Mouse (Mus musculus) liver, embryonic 11.5 days (tissue): ENCODE measurements around the gene R3hdml. TPM values are rescaled to one million over a fixed set of nuclear protein-coding genes. Genes with fewer than 3 reads are reported as not detected.
A peak's percentile ranks its signal among the peaks of the same experiment; 100 is the strongest.

Experiments
- ATAC-seq: fragments of 200-750 bp; cut with Nextera tagmentation; replicated peaks from 2 replicates; pipeline ENCODE4 v1.8.0; 2017; ENCODE audit warnings: moderate number of reproducible peaks, mild to moderate bottlenecking, moderate TSS enrichment, moderate library complexity; ENCODE audit not compliant: low FRiP score
- DNase-seq: peaks from one replicate; pipeline ENCODE4 v3.0.0-alpha.2; 2017; ENCODE audit warnings: low spot score
- H3K27ac ChIP-seq: fragments of 300-500 bp; sonication (generic); 2 replicates; pipeline ENCODE4 v1.5.1; 2014; ENCODE audit warnings: mild to moderate bottlenecking, low read depth, low read length, control low read depth
- H3K27me3 ChIP-seq: fragments of 300-500 bp; sonication (generic); replicated peaks from 2 replicates; pipeline ENCODE4 v1.6.1; 2014; ENCODE audit warnings: low read length, mixed read lengths; ENCODE audit not compliant: control insufficient read depth, insufficient read depth
- H3K36me3 ChIP-seq: fragments of 300-500 bp; sonication (generic); 2 replicates; pipeline ENCODE4 v1.6.1; 2014; ENCODE audit warnings: mild to moderate bottlenecking, low read length, moderate library complexity, mixed read lengths; ENCODE audit not compliant: control insufficient read depth, insufficient read depth
- H3K4me1 ChIP-seq: fragments of 300-500 bp; sonication (generic); replicated peaks from 2 replicates; pipeline ENCODE4 v1.6.1; 2014; ENCODE audit warnings: low read length, mixed read lengths; ENCODE audit not compliant: control insufficient read depth, insufficient read depth
- H3K4me2 ChIP-seq: fragments of 300-500 bp; sonication (generic); 2 replicates; pipeline ENCODE4 v1.6.1; 2014; ENCODE audit warnings: mild to moderate bottlenecking, control low read depth, moderate library complexity
- H3K4me3 ChIP-seq: fragments of 300-500 bp; sonication (generic); 2 replicates; pipeline ENCODE4 v1.5.1; 2014; ENCODE audit warnings: low read depth, low read length, control low read depth
- H3K9ac ChIP-seq: fragments of 300-500 bp; sonication (generic); 2 replicates; pipeline ENCODE4 v1.6.1; 2014; ENCODE audit warnings: low read depth, low read length, control low read depth
- H3K9me3 ChIP-seq: fragments of 300-500 bp; sonication (generic); 2 replicates; pipeline ENCODE4 v1.6.1; 2016; ENCODE audit warnings: low read length, inconsistent platforms, mixed read lengths; ENCODE audit not compliant: control insufficient read depth
- WGBS: fragments of 180-500 bp; shearing (Covaris S2); extraction: QIAGEN DNeasy Blood & Tissue Kit; methylation state at CpG from one replicate; pipeline ENCODE4 v1.1.7; 2014; 5-methylcytosine and 5-hydroxymethylcytosine counted together
- polyA plus RNA-seq: library from polyadenylated mRNA; unstranded; fragments of >200 nt; fragmentation: Nextera tagmentation; extraction: Ambion mirVana; gene quantifications from 2 replicates; pipeline ENCODE4 v1.2.1, GENCODE M21; 2014

Gene R3hdml
- polyA plus RNA-seq, 1 experiment from 2014 or later: not detected

DNA sequence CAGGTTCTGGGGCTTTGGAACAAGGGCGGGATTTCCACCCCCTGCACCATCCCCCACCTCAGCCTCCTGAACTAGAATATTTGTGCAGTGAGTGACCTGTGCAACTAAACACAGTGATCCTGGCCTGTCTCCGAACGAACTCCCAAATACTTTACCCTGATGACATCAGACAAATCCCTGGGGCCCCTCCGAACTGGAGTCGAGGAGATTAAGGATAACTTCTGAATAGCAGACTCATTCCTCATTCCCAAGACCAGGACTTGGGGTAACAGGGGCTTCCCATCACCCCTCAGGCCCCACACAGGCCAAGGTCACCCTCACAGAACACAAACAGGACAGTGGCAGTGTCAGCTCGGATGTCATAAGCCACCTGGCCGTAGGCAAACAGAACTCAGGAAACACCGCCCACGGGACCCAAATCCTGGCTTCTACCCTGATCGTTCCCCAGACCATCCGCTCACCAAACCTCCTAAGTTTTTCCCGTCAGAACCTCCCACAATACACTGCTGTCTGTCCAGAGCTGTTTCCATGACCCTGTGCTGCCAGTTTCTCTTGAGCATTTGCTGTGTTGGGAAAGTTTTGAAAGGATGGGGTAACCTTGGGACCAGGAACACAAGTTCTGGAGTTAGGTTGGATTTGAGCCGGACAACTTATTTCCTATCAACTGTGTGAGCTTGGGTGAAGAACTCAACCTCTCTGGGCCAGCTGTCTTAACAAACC, 47.4 kb downstream of the R3hdml start:
- no peak overlapping the region for H3K9ac ChIP-seq
- WGBS: 65% methylated on average over 13 of the region's 13 CpGs
- no peak for DNase-seq
- no peak overlapping the region for H3K4me3 ChIP-seq
- H3K9me3 ChIP-seq: no peaks in the 10 kb centered on the region
- H3K27me3 ChIP-seq: no peaks in the 10 kb centered on the region
- peak overlapping the region; percentile 20 for H3K4me2 ChIP-seq
- ATAC-seq: no peak; the same call in 1 of the 2 replicates
- H3K36me3 ChIP-seq: no peaks in the 10 kb centered on the region
- peaks cover 14% of the 10 kb centered on the region for H3K4me1 ChIP-seq
- H3K27ac ChIP-seq: peak overlapping the region; percentile 60; the same call in 1 of the 2 replicates

DNA sequence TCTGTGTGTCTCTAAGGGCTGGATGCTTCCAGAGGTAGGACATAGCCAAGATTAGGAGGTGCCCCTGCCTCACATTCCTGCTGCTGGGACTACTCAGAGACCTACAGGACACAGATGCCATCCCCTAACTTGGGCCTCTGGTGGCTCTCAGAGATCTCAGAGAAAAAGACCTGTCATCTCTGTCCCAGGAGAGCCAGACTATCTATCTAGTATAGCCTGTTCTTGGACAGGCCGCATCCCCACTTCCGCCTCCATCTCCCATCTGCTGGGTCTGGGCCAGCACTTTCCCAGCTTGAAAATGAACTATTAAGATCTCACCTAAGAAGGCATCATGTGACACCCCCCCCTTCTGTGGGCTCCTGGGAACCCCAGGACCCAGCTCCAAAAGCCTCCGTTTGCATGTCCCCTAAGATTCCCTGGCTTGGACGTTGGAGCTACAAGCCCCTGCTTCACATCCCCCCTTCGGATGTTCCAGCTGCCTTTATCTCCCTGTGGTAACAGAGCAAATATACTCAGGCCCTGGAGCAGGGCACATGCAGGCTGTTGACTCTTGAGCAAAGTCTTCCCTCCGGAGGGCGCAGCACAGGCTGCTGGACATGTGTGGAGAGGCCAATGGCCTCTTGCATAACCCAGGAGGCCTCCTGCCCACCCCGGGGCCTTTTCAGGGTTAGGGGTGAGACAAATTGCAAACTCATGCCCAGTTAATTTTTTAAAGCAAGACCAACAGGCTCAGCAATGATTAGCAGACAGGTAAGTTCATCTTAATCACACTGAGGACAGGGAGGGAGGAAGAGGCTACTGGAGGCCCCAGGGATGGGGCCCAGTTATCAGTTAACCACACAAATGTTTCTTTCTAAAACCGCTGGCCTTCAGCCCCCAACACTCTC, 48.4 kb downstream of the R3hdml start:
- no peaks in the 10 kb centered on the region for H3K27me3 ChIP-seq
- peak; percentile 73 for ATAC-seq
- H3K4me1 ChIP-seq: peaks cover 14% of the 10 kb centered on the region

DNA sequence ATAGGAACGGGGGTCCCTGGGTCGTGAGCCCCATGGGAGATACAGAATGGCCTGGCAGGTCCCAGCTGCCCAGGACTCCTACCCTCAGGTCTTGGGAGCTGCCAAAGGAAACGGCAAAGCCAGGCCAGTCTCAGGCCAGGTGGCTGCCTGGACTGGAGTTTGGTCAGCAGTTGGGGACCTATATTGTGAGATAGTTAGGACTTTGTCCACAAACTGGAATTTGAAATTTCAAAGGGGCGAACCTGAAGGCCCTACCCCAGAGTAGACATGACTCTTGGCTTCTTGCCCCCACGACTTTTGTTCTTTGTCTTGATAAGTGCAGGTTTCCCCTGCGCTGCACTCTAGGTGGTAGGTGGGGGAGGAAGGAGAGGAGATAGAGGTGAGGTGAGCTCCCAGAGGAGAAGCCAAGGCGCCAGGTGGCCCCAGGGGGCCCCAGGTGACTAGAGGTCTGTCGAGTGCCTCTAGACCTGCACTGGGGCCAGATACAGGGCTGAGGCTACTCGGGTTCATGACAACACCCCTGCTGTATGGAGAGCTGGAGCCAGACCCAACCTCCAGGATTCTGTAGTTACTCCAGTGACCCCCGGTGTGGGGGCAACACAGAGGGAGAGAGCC, 49.6 kb downstream of the R3hdml start:
- H3K4me2 ChIP-seq: no peak overlapping the region
- WGBS: 61% methylated on average over 10 of the region's 10 CpGs
- H3K9me3 ChIP-seq: no peaks in the 10 kb centered on the region
- H3K27me3 ChIP-seq: no peaks in the 10 kb centered on the region
- no peak overlapping the region for H3K4me3 ChIP-seq
- ATAC-seq (no peak), DNase-seq (no peak)
- peaks cover 14% of the 10 kb centered on the region for H3K4me1 ChIP-seq
- H3K27ac ChIP-seq: peak overlapping the region; percentile 60
- H3K9ac ChIP-seq: no peak overlapping the region
- no peaks in the 10 kb centered on the region for H3K36me3 ChIP-seq

More for the DNA sequence above, 48.4 kb downstream of the R3hdml start:
- DNase-seq: no peak
- no peaks in the 10 kb centered on the region for H3K36me3 ChIP-seq
- no peaks in the 10 kb centered on the region for H3K9me3 ChIP-seq
- H3K27ac ChIP-seq: peak overlapping the region; percentile 60; the same call in 1 of the 2 replicates
- H3K4me3 ChIP-seq: no peak overlapping the region
- H3K9ac ChIP-seq: no peak overlapping the region
- whole genome bisulfite sequencing: 48% methylated on average over 9 of the region's 9 CpGs
- H3K4me2 ChIP-seq: peak overlapping the region; percentile 20

DNA sequence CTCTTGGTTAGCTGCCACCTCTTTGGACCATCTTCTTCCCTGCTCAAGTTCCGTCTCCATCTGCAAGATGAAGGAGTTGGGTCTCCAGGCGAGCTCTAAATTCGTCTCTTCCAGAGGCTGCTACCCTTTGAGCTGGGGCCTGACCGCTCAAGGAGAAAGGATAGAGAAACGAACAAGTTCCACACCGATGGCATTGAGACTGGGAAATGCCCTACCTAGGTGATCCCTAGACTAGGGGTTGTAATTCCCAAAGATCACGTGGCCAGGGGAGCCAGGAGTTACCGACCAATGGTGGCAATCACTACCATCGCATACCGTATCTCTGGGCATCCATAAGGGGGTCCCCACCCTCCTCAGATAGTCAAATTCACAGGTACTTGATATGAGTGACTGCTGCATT, 50.6 kb downstream of the R3hdml start:
- Histone ChIP-seq H3K9me3 (no peaks in the 10 kb centered on the region), H3K4me2 (no peak overlapping the region), H3K9ac (no peak overlapping the region), H3K4me3 (no peak overlapping the region), H3K27me3 (no peaks in the 10 kb centered on the region), H3K36me3 (no peaks in the 10 kb centered on the region), H3K27ac (no peak overlapping the region), H3K4me1 (peaks cover 14% of the 10 kb centered on the region)
- 83% methylated on average over 10 of the region's 10 CpGs for WGBS
- ATAC-seq: no peak
- DNase-seq: no peak

DNA sequence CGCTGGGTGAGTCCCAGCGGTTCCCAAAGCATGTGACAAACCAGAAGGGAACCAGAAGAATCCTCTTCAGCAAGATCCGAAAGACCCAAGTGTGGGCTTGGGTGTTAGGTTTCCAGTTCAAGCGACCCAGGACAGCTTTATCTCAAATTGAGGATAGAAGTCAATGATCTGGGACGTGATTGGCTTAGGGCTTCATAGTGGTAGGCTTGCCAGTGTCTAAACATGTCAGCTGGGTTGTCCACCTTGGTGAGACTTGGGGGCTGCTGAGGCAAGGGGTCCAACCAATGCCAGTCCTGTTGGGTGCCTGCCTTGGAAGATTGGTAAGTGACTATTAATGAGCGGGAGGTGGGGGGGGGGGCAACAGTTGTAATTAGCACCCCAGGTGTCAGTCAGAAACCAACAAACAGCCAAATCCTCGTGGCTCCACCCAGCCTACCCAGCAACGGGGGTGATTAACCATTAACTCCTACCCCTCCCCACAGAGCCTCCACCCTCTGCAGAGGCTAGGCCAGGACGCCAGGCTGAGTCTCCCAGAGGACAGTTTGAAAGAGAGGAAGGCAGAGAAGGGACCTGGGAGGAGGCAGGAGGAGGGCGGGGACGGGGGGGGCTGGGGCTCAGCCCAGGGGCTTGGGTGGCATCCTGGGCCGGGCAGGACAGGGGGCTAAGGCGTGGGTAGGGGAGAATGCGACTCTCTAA, 54.7 kb downstream of the R3hdml start:
- H3K9me3 ChIP-seq: no peaks in the 10 kb centered on the region
- 65% methylated on average over 14 of the region's 14 CpGs for WGBS
- no peak for DNase-seq
- H3K4me3 ChIP-seq: peak overlapping the region; percentile 45
- peak overlapping the region; percentile 31; the same call in 1 of the 2 replicates for H3K9ac ChIP-seq
- ATAC-seq: peak; percentile 72
- H3K27me3 ChIP-seq: no peaks in the 10 kb centered on the region; the same call in 1 of the 2 replicates
- no peaks in the 10 kb centered on the region for H3K36me3 ChIP-seq
- H3K4me2 ChIP-seq: no peak overlapping the region
- peak overlapping the region; percentile 15; the same call in 1 of the 2 replicates for H3K27ac ChIP-seq
- H3K4me1 ChIP-seq: peaks cover 2% of the 10 kb centered on the region

DNA sequence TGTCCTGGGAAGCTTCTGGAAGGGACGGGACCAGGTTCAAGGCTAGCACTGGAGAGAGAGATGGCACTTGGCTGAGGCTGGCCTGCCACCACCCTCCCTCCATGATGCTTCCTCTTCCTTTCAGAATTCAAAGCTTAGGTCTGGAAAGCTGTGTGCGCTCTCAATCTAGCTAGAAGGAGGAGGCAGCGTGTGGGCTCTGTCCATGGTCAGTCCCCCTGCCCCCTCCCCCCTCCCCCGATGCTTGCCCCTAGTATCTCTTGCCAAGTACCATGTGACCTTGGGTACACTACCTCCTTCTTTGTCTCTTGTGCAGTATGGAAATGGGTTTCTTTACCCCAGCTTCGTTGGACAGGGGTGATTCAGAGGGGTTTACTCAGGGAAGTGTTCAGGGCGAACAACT, 56.7 kb downstream of the R3hdml start:
- Histone ChIP-seq H3K4me2 (peak overlapping the region; percentile 52), H3K9me3 (no peaks in the 10 kb centered on the region), H3K9ac (peak overlapping the region; percentile 44), H3K27ac (no peak overlapping the region), H3K4me1 (peaks cover 12% of the 10 kb centered on the region), H3K36me3 (no peaks in the 10 kb centered on the region), H3K4me3 (peak overlapping the region; percentile 45), H3K27me3 (no peaks in the 10 kb centered on the region; the same call in 1 of the 2 replicates)
- no peak for ATAC-seq
- WGBS: 58% methylated on average over 6 of the region's 6 CpGs
- DNase-seq: no peak

DNA sequence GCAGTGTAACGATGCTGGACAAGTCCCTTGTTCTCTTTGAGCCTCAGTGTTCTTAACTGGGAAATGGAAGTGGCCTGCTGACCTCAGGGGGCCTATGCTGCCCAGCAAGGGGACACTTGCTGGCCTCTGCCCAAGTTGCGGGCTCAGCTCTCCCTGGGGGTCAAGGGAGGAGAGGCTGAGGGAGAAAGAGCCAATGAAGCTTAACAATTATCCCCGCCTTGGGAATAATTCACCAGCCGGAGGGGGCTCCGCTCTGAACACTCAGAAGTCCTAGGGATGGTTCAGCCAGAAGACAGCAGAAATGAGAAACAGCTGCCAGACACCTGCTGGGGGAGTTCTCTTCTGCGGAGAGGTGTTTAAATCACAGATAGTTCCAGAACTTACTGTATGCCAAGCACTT, 57.7 kb downstream of the R3hdml start:
- peaks cover 12% of the 10 kb centered on the region for H3K4me1 ChIP-seq
- no peaks in the 10 kb centered on the region for H3K36me3 ChIP-seq
- no peak for DNase-seq
- H3K9ac ChIP-seq: no peak overlapping the region
- peak overlapping the region; percentile 20 for H3K4me3 ChIP-seq
- peak overlapping the region; percentile 52 for H3K4me2 ChIP-seq
- H3K27ac ChIP-seq: no peak overlapping the region
- H3K9me3 ChIP-seq: no peaks in the 10 kb centered on the region
- no peaks in the 10 kb centered on the region; the same call in 1 of the 2 replicates for H3K27me3 ChIP-seq
- 75% methylated on average over 6 of the region's 6 CpGs for WGBS
- ATAC-seq: no peak
